Mouse (Mus musculus): ENCODE data around the gene Trim16. TPM values are rescaled to one million over a fixed set of nuclear protein-coding genes. Genes with fewer than 3 reads are reported as not detected.

Gene Trim16
- polyA plus RNA-seq, 1 experiment from 2014 or later: 4.0 TPM

DNA sequence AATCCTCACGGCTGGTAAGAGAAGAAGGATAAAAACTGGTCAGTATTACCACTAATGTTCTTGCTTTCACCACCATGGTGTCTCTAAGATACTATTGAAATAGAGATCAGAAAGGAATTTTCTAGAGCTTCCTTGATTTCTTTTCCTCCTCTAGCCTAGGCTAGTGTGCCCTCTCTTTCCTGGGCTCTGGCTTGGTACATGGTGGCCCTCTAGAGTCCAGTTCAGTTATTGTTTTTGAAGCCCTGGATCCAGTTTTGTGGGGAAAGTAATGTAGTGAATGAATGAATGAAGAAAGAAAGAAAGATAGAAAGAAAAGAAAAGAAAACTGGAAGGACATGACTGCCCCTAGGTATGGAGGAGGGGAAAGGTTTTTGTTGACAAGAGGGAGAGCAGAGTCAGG lies 31.2 kb downstream of the Trim16 start:
- Histone ChIP-seq H3K4me1 (ENCODE audit: control insufficient read depth in 2 of 2, insufficient read depth in 2 of 2, low read length in 2 of 2) (peaks cover 5 to 8% of the 10 kb centered on the region in 2 experiments; a peak in 3 of 4 replicates), H3K9ac (ENCODE audit: low read length) (no peak overlapping the region), H3K9me3 (ENCODE audit: control insufficient read depth, low read length) (no peaks in the 10 kb centered on the region), H3K36me3 (ENCODE audit: control insufficient read depth, insufficient read depth, low read length) (no peaks in the 10 kb centered on the region), H3K4me3 (ENCODE audit: control insufficient read depth in 1 of 2, insufficient read depth in 1 of 2, low read depth in 1 of 2, low read length in 2 of 2) (no peak overlapping the region), H3K27ac (replicated peaks in 1 of 2; ENCODE audit: control insufficient read depth in 1 of 2, insufficient read depth in 1 of 2, low read depth in 2 of 2, low read length in 2 of 2) (no peak overlapping the region), H3K4me2 (ENCODE audit: low read length) (no peak overlapping the region), H3K27me3 (ENCODE audit: control insufficient read depth, insufficient read depth, low read length) (no peaks in the 10 kb centered on the region)
- WGBS: 90% methylated on average over 1 of the region's 1 CpGs
- no peak for ATAC-seq (ENCODE audit: insufficient number of reproducible peaks, insufficient read depth, low FRiP score, low read depth)

DNA sequence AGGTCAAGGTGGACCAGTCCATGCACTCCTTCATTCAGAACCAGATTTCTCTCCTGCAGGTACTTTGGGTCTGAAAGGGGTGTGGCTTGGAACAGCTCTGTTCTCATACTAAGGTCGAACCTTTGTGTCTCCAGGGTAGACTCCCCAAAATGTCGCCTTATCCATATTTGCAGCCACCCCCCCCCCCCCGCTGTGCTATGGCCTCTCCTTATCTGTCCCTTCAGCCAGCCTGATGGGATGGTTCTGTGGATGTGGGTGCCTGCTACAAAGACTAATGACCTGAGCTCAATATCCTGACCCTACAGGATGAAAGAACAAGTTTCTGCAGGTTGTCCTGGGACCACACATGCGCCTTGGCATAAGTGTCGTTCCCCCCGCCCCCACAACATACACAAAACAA lies 33.3 kb downstream of the Trim16 start:
- ATAC-seq (ENCODE audit: insufficient number of reproducible peaks, insufficient read depth, low FRiP score, low read depth): no peak
- no peak overlapping the region for H3K4me3 ChIP-seq (ENCODE audit: control insufficient read depth in 1 of 2, insufficient read depth in 1 of 2, low read depth in 1 of 2, low read length in 2 of 2)
- no peaks in the 10 kb centered on the region for H3K27me3 ChIP-seq (ENCODE audit: control insufficient read depth, insufficient read depth, low read length)
- H3K4me1 ChIP-seq (ENCODE audit: control insufficient read depth in 2 of 2, insufficient read depth in 2 of 2, low read length in 2 of 2): peaks cover 0 to 1% of the 10 kb centered on the region in 2 experiments; a peak in 1 of 4 replicates
- 77% methylated on average over 6 of the region's 6 CpGs for WGBS
- H3K36me3 ChIP-seq (ENCODE audit: control insufficient read depth, insufficient read depth, low read length): no peaks in the 10 kb centered on the region
- H3K9ac ChIP-seq (ENCODE audit: low read length): no peak overlapping the region
- H3K27ac ChIP-seq (replicated peaks in 1 of 2; ENCODE audit: control insufficient read depth in 1 of 2, insufficient read depth in 1 of 2, low read depth in 2 of 2, low read length in 2 of 2): no peak overlapping the region
- no peaks in the 10 kb centered on the region for H3K9me3 ChIP-seq (ENCODE audit: control insufficient read depth, low read length)
- H3K4me2 ChIP-seq (ENCODE audit: low read length): no peak overlapping the region

- H3K4me2 ChIP-seq (ENCODE audit: low read length): no peak overlapping the region
- H3K27ac ChIP-seq (replicated peaks in 1 of 2; ENCODE audit: control insufficient read depth in 1 of 2, insufficient read depth in 1 of 2, low read depth in 2 of 2, low read length in 2 of 2): no peak overlapping the region
- 64% methylated on average over 4 of the region's 4 CpGs for WGBS
- H3K9ac ChIP-seq (ENCODE audit: low read length): no peak overlapping the region
- H3K27me3 ChIP-seq (ENCODE audit: control insufficient read depth, insufficient read depth, low read length): no peaks in the 10 kb centered on the region
- no peak overlapping the region for H3K4me3 ChIP-seq (ENCODE audit: control insufficient read depth in 1 of 2, insufficient read depth in 1 of 2, low read depth in 1 of 2, low read length in 2 of 2)
- no peaks in the 10 kb centered on the region for H3K36me3 ChIP-seq (ENCODE audit: control insufficient read depth, insufficient read depth, low read length)
- no peaks in the 10 kb centered on the region for H3K9me3 ChIP-seq (ENCODE audit: control insufficient read depth, low read length)
- ATAC-seq (ENCODE audit: insufficient number of reproducible peaks, insufficient read depth, low FRiP score, low read depth): no peak
- H3K4me1 ChIP-seq (ENCODE audit: control insufficient read depth in 2 of 2, insufficient read depth in 2 of 2, low read length in 2 of 2): no peaks in the 10 kb centered on the region
Observed at GRCm38 (mm10) chr11:62865562-62865961, 45.5 kb downstream of the Trim16 start.

DNA sequence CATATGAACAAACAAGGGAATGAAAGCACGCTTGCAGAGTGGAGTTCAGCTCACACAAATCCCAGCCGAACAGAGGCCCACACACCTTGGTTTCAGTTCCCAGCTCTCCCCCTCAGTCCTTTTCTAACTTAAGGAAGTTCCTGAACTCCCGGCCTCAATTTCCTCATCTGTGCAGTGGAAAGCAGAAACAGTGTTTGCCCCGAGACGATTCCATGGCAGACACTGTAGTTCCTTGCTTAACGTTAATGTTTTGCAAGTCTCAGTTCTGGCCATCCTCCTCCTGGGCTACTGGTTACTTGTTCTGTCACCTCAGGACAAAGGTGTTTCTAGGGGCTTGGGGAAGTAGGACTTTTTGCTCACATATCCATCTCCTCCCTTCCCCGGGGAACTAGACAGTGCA lies 46.7 kb downstream of the Trim16 start:
- H3K27me3 ChIP-seq (ENCODE audit: control insufficient read depth, insufficient read depth, low read length): no peaks in the 10 kb centered on the region
- H3K4me2 ChIP-seq (ENCODE audit: low read length): no peak overlapping the region
- WGBS: 74% methylated on average over 7 of the region's 7 CpGs
- H3K9me3 ChIP-seq (ENCODE audit: control insufficient read depth, low read length): no peaks in the 10 kb centered on the region
- no peaks in the 10 kb centered on the region for H3K36me3 ChIP-seq (ENCODE audit: control insufficient read depth, insufficient read depth, low read length)
- no peak for ATAC-seq (ENCODE audit: insufficient number of reproducible peaks, insufficient read depth, low FRiP score, low read depth)
- no peaks in the 10 kb centered on the region for H3K4me1 ChIP-seq (ENCODE audit: control insufficient read depth in 2 of 2, insufficient read depth in 2 of 2, low read length in 2 of 2)
- no peak overlapping the region for H3K4me3 ChIP-seq (ENCODE audit: control insufficient read depth in 1 of 2, insufficient read depth in 1 of 2, low read depth in 1 of 2, low read length in 2 of 2)
- no peak overlapping the region for H3K9ac ChIP-seq (ENCODE audit: low read length)
- no peak overlapping the region for H3K27ac ChIP-seq (replicated peaks in 1 of 2; ENCODE audit: control insufficient read depth in 1 of 2, insufficient read depth in 1 of 2, low read depth in 2 of 2, low read length in 2 of 2)

- no peak overlapping the region for H3K9ac ChIP-seq (ENCODE audit: low read length)
- H3K27me3 ChIP-seq (ENCODE audit: control insufficient read depth, insufficient read depth, low read length): no peaks in the 10 kb centered on the region
- 76% methylated on average over 5 of the region's 5 CpGs for WGBS
- H3K9me3 ChIP-seq (ENCODE audit: control insufficient read depth, low read length): no peaks in the 10 kb centered on the region
- no peaks in the 10 kb centered on the region for H3K4me1 ChIP-seq (ENCODE audit: control insufficient read depth in 2 of 2, insufficient read depth in 2 of 2, low read length in 2 of 2)
- H3K4me2 ChIP-seq (ENCODE audit: low read length): no peak overlapping the region
- no peaks in the 10 kb centered on the region for H3K36me3 ChIP-seq (ENCODE audit: control insufficient read depth, insufficient read depth, low read length)
- H3K4me3 ChIP-seq (ENCODE audit: control insufficient read depth in 1 of 2, insufficient read depth in 1 of 2, low read depth in 1 of 2, low read length in 2 of 2): no peak overlapping the region
- ATAC-seq (ENCODE audit: insufficient number of reproducible peaks, insufficient read depth, low FRiP score, low read depth): no peak
- H3K27ac ChIP-seq (replicated peaks in 1 of 2; ENCODE audit: control insufficient read depth in 1 of 2, insufficient read depth in 1 of 2, low read depth in 2 of 2, low read length in 2 of 2): no peak overlapping the region
Observed at GRCm38 (mm10) chr11:62869201-62869600, 49.2 kb downstream of the Trim16 start.

GRCm38 (mm10) chr11:62869715-62870371 lies 49.8 kb downstream of the Trim16 start:
- Histone ChIP-seq H3K27ac (replicated peaks in 1 of 2; ENCODE audit: control insufficient read depth in 1 of 2, insufficient read depth in 1 of 2, low read depth in 2 of 2, low read length in 2 of 2) (no peak overlapping the region), H3K4me2 (ENCODE audit: low read length) (no peak overlapping the region), H3K36me3 (ENCODE audit: control insufficient read depth, insufficient read depth, low read length) (no peaks in the 10 kb centered on the region), H3K9ac (ENCODE audit: low read length) (no peak overlapping the region), H3K4me1 (ENCODE audit: control insufficient read depth in 2 of 2, insufficient read depth in 2 of 2, low read length in 2 of 2) (no peaks in the 10 kb centered on the region), H3K27me3 (ENCODE audit: control insufficient read depth, insufficient read depth, low read length) (no peaks in the 10 kb centered on the region), H3K9me3 (ENCODE audit: control insufficient read depth, low read length) (no peaks in the 10 kb centered on the region), H3K4me3 (ENCODE audit: control insufficient read depth in 1 of 2, insufficient read depth in 1 of 2, low read depth in 1 of 2, low read length in 2 of 2) (no peak overlapping the region)
- WGBS: 74% methylated on average over 8 of the region's 8 CpGs
- no peak for ATAC-seq (ENCODE audit: insufficient number of reproducible peaks, insufficient read depth, low FRiP score, low read depth)

DNA sequence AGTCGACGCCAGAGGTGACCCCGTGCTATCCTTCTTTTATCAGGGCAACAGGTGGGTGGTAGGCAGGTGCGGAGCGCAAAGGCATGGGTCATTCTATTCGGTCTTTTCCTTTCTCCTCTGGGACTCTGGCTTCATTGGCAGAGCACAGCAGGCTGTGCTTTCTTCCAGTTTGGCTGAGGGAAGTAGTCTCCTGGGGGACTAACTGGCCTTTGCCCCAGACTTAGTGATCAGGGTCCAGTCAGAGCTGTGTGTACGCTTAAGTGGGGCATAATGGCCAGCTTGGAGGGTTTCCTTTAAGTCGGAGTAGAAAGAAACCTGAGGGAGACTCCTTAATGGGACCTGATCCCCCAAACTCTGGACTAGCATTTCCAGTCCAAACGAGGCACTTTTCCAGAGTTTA lies 53.4 kb downstream of the Trim16 start:
- Histone ChIP-seq H3K27me3 (ENCODE audit: control insufficient read depth, insufficient read depth, low read length) (no peaks in the 10 kb centered on the region), H3K4me2 (ENCODE audit: low read length) (no peak overlapping the region), H3K9me3 (ENCODE audit: control insufficient read depth, low read length) (no peaks in the 10 kb centered on the region), H3K36me3 (ENCODE audit: control insufficient read depth, insufficient read depth, low read length) (no peaks in the 10 kb centered on the region), H3K27ac (replicated peaks in 1 of 2; ENCODE audit: control insufficient read depth in 1 of 2, insufficient read depth in 1 of 2, low read depth in 2 of 2, low read length in 2 of 2) (no peak overlapping the region), H3K9ac (ENCODE audit: low read length) (no peak overlapping the region), H3K4me3 (ENCODE audit: control insufficient read depth in 1 of 2, insufficient read depth in 1 of 2, low read depth in 1 of 2, low read length in 2 of 2) (no peak overlapping the region), H3K4me1 (ENCODE audit: control insufficient read depth in 2 of 2, insufficient read depth in 2 of 2, low read length in 2 of 2) (no peaks in the 10 kb centered on the region)
- 70% methylated on average over 9 of the region's 9 CpGs for WGBS
- no peak for ATAC-seq (ENCODE audit: insufficient number of reproducible peaks, insufficient read depth, low FRiP score, low read depth)

- Histone ChIP-seq H3K36me3 (ENCODE audit: control insufficient read depth, insufficient read depth, low read length) (no peaks in the 10 kb centered on the region), H3K4me3 (ENCODE audit: control insufficient read depth in 1 of 2, insufficient read depth in 1 of 2, low read depth in 1 of 2, low read length in 2 of 2) (no peak overlapping the region), H3K4me2 (ENCODE audit: low read length) (no peak overlapping the region), H3K27ac (replicated peaks in 1 of 2; ENCODE audit: control insufficient read depth in 1 of 2, insufficient read depth in 1 of 2, low read depth in 2 of 2, low read length in 2 of 2) (no peak overlapping the region), H3K9me3 (ENCODE audit: control insufficient read depth, low read length) (no peaks in the 10 kb centered on the region), H3K9ac (ENCODE audit: low read length) (no peak overlapping the region), H3K27me3 (ENCODE audit: control insufficient read depth, insufficient read depth, low read length) (no peaks in the 10 kb centered on the region), H3K4me1 (ENCODE audit: control insufficient read depth in 2 of 2, insufficient read depth in 2 of 2, low read length in 2 of 2) (no peaks in the 10 kb centered on the region)
- no peak for ATAC-seq (ENCODE audit: insufficient number of reproducible peaks, insufficient read depth, low FRiP score, low read depth)
- 83% methylated on average over 1 of the region's 1 CpGs for WGBS
Observed at GRCm38 (mm10) chr11:62875696-62876095, 55.7 kb downstream of the Trim16 start.
